Mouse (Mus musculus): ENCODE measurements around the gene Rpf2.

DNA sequence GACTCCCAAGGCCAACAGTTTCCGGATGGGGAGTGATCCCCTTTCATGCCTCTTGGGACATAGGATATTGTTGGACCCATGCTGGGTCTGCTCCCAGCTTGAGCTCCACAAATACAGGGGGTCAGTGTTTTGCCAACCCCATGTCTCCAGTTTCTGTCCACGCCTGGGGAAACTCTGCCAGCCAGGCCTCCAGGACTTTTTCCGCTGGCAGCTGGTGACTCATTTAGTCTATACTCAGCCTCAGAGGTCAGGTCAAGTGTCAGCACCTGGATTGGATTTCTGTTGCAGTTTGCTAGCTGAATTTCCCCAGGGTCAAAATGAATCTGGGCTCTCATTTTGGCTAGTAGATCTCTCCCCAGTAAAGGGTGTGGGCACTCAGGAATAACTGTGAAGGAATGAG, 58.0 kb downstream of the Rpf2 start:
- TF ChIP-seq CTCF (IDR thresholded peaks at IDR 0.05; ENCODE audit: low read depth) (no peak), EP300 (IDR thresholded peaks at IDR 0.05; ENCODE audit: low read depth) (no peak)

Data from liver, embryonic 14.5 days (tissue).